Mouse (Mus musculus): ENCODE results near the gene Efcab1. TPM values are rescaled to one million over a fixed set of nuclear protein-coding genes. Genes with fewer than 3 reads are reported as not detected.

Gene Efcab1
- polyA plus RNA-seq, 1 experiment: not detected

DNA sequence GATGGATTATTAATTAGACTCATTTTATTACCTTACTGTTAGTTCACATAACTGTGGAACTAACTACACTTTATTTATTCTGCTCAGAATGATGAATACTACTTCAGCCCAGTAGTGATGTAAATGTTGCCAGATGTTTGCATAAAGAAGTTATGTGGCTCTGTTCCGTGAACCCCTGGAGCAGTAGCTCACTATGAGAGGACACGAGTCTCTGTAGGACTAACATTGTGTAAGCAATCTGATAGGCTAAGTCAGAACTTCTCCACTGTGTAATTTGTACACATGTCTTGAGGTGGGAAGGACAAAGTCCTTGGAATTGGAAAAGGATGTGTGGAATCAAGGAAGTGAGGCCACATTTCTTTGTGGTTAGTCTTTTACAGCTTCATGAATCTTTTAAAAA lies 45.5 kb downstream of the Efcab1 start:
- TF ChIP-seq TCF3 (IDR thresholded peaks at IDR 0.05; ENCODE audit: insufficient read length, low read depth) (no peak), E2F4 (IDR thresholded peaks at IDR 0.05; ENCODE audit: insufficient read depth) (no peak)
- Histone ChIP-seq H3K36me3 (ENCODE audit: control insufficient read depth, insufficient read depth) (no peaks in the 10 kb centered on the region), H3ac (ENCODE audit: control insufficient read depth, insufficient read length) (no peak overlapping the region), H3K4me2 (ENCODE audit: low read depth) (no peak overlapping the region), H3K4me3 (no peak overlapping the region), H3K27me3 (ENCODE audit: control insufficient read depth, insufficient read depth, insufficient read length) (no peaks in the 10 kb centered on the region), H3K79me2 (ENCODE audit: control insufficient read depth, insufficient read depth) (no peaks in the 10 kb centered on the region)

DNA sequence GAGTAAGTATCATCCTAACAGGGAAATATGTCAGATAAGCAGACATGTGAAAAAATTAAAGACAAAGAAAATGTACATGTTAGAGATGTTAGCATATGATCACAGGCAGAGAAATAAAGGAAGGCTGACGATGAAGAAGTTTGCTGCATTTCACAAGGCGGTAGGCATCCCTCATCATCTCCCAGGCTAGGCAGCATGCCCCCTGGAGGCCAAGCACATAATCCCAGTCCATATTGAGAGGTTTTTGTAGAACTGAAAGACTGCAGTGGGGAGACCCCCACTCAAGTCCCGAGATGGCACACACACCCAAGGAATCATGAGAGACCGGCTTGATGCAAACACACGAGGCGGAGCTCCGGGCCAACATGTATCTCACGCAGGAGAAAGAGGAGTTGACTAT lies 53.3 kb downstream of the Efcab1 start:
- H3ac ChIP-seq (ENCODE audit: control insufficient read depth, insufficient read length): no peak overlapping the region
- H3K36me3 ChIP-seq (ENCODE audit: control insufficient read depth, insufficient read depth): no peaks in the 10 kb centered on the region
- no peaks in the 10 kb centered on the region for H3K79me2 ChIP-seq (ENCODE audit: control insufficient read depth, insufficient read depth)
- TF ChIP-seq E2F4 (IDR thresholded peaks at IDR 0.05; ENCODE audit: insufficient read depth) (no peak), TCF12 (IDR thresholded peaks at IDR 0.05; ENCODE audit: insufficient read depth, poor library complexity, severe bottlenecking) (no peak), SRF (IDR thresholded peaks at IDR 0.05; ENCODE audit: control insufficient read depth, insufficient read length, low read depth) (no peak), POLR2A (IDR thresholded peaks at IDR 0.05; ENCODE audit: insufficient read length, low read depth) (no peak), POLR2AphosphoS2 (IDR thresholded peaks at IDR 0.05; ENCODE audit: insufficient read length, low read depth) (no peak), MYOG (IDR thresholded peaks at IDR 0.05; ENCODE audit: control insufficient read depth in 1 of 3, insufficient read depth in 1 of 3, insufficient read length in 2 of 3, low read depth in 2 of 3) (no peak), REST (IDR thresholded peaks at IDR 0.05; ENCODE audit: insufficient read depth, insufficient read length) (no peak), USF1 (IDR thresholded peaks at IDR 0.05; ENCODE audit: low read depth) (no peak), TCF3 (IDR thresholded peaks at IDR 0.05; ENCODE audit: insufficient read length, low read depth) (no peak), MYOD1 (IDR thresholded peaks at IDR 0.05; ENCODE audit: control insufficient read depth in 1 of 3, insufficient read length in 2 of 3, low read depth in 2 of 3) (no peak), CEBPB (IDR thresholded peaks at IDR 0.05; ENCODE audit: insufficient read depth, poor library complexity, severe bottlenecking) (no peak), MAX (IDR thresholded peaks at IDR 0.05; ENCODE audit: low read depth) (no peak)
- no peak overlapping the region for H3K4me2 ChIP-seq (ENCODE audit: low read depth)
- H3K4me3 ChIP-seq: no peak overlapping the region
- no peaks in the 10 kb centered on the region for H3K27me3 ChIP-seq (ENCODE audit: control insufficient read depth, insufficient read depth, insufficient read length)

DNA sequence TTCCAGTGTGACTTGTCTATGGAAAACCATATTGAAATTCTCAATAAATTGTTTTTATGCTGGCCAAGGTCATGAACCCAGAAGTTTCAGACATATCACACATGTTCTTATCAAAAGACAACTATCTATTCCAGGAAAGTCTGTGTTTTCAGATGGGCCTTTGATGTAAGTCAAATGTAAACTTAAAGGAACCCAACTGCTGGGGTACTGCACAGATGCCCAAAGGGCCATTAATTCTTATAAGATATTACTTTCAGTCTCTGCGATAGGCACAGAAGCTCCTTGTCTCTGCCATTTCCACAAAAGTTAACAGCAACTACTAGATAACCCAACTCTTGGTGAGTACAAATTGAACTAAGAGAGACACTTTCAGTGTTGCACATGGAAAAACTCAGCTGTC lies 67.3 kb downstream of the Efcab1 start:
- Histone ChIP-seq H3K36me3 (ENCODE audit: control insufficient read depth, insufficient read depth) (no peaks in the 10 kb centered on the region), H3K27me3 (ENCODE audit: control insufficient read depth, insufficient read depth, insufficient read length) (no peaks in the 10 kb centered on the region), H3K79me2 (ENCODE audit: control insufficient read depth, insufficient read depth) (no peaks in the 10 kb centered on the region), H3K4me3 (no peak overlapping the region), H3ac (ENCODE audit: control insufficient read depth, insufficient read length) (no peak overlapping the region), H3K4me2 (ENCODE audit: low read depth) (no peak overlapping the region)
- no peak for TF ChIP-seq USF1 (IDR thresholded peaks at IDR 0.05; ENCODE audit: low read depth)
- no peak for TF ChIP-seq MYOD1 (IDR thresholded peaks at IDR 0.05; ENCODE audit: control insufficient read depth in 1 of 3, insufficient read length in 2 of 3, low read depth in 2 of 3)
- TF ChIP-seq CEBPB (IDR thresholded peaks at IDR 0.05; ENCODE audit: insufficient read depth, poor library complexity, severe bottlenecking): no peak
- no peak for TF ChIP-seq E2F4 (IDR thresholded peaks at IDR 0.05; ENCODE audit: insufficient read depth)
- no peak for TF ChIP-seq MAX (IDR thresholded peaks at IDR 0.05; ENCODE audit: low read depth)
- TF ChIP-seq REST (IDR thresholded peaks at IDR 0.05; ENCODE audit: insufficient read depth, insufficient read length): no peak
- TF ChIP-seq POLR2AphosphoS2 (IDR thresholded peaks at IDR 0.05; ENCODE audit: insufficient read length, low read depth): no peak
- TF ChIP-seq SRF (IDR thresholded peaks at IDR 0.05; ENCODE audit: control insufficient read depth, insufficient read length, low read depth): no peak
- no peak for TF ChIP-seq TCF12 (IDR thresholded peaks at IDR 0.05; ENCODE audit: insufficient read depth, poor library complexity, severe bottlenecking)
- no peak for TF ChIP-seq TCF3 (IDR thresholded peaks at IDR 0.05; ENCODE audit: insufficient read length, low read depth)
- TF ChIP-seq POLR2A (IDR thresholded peaks at IDR 0.05; ENCODE audit: insufficient read length, low read depth): no peak
- no peak for TF ChIP-seq MYOG (IDR thresholded peaks at IDR 0.05; ENCODE audit: control insufficient read depth in 1 of 3, insufficient read depth in 1 of 3, insufficient read length in 2 of 3, low read depth in 2 of 3)

GRCm38 (mm10) chr16:14979228-14979627 lies 72.8 kb downstream of the Efcab1 start:
- Histone ChIP-seq H3K36me3 (ENCODE audit: control insufficient read depth, insufficient read depth) (no peaks in the 10 kb centered on the region), H3K4me2 (ENCODE audit: low read depth) (no peak overlapping the region), H3K27me3 (ENCODE audit: control insufficient read depth, insufficient read depth, insufficient read length) (no peaks in the 10 kb centered on the region), H3K4me3 (no peak overlapping the region), H3K79me2 (ENCODE audit: control insufficient read depth, insufficient read depth) (no peaks in the 10 kb centered on the region), H3ac (ENCODE audit: control insufficient read depth, insufficient read length) (no peak overlapping the region)
- TF ChIP-seq REST (IDR thresholded peaks at IDR 0.05; ENCODE audit: insufficient read depth, insufficient read length) (no peak), POLR2A (IDR thresholded peaks at IDR 0.05; ENCODE audit: insufficient read length, low read depth) (no peak), POLR2AphosphoS2 (IDR thresholded peaks at IDR 0.05; ENCODE audit: insufficient read length, low read depth) (no peak), MYOG (IDR thresholded peaks at IDR 0.05; ENCODE audit: control insufficient read depth in 1 of 3, insufficient read depth in 1 of 3, insufficient read length in 2 of 3, low read depth in 2 of 3) (no peak), E2F4 (IDR thresholded peaks at IDR 0.05; ENCODE audit: insufficient read depth) (no peak), SRF (IDR thresholded peaks at IDR 0.05; ENCODE audit: control insufficient read depth, insufficient read length, low read depth) (no peak), MAX (IDR thresholded peaks at IDR 0.05; ENCODE audit: low read depth) (no peak), TCF12 (IDR thresholded peaks at IDR 0.05; ENCODE audit: insufficient read depth, poor library complexity, severe bottlenecking) (no peak), TCF3 (IDR thresholded peaks at IDR 0.05; ENCODE audit: insufficient read length, low read depth) (no peak), CEBPB (IDR thresholded peaks at IDR 0.05; ENCODE audit: insufficient read depth, poor library complexity, severe bottlenecking) (no peak), MYOD1 (IDR thresholded peaks at IDR 0.05; ENCODE audit: control insufficient read depth in 1 of 3, insufficient read length in 2 of 3, low read depth in 2 of 3) (no peak), USF1 (IDR thresholded peaks at IDR 0.05; ENCODE audit: low read depth) (no peak)

DNA sequence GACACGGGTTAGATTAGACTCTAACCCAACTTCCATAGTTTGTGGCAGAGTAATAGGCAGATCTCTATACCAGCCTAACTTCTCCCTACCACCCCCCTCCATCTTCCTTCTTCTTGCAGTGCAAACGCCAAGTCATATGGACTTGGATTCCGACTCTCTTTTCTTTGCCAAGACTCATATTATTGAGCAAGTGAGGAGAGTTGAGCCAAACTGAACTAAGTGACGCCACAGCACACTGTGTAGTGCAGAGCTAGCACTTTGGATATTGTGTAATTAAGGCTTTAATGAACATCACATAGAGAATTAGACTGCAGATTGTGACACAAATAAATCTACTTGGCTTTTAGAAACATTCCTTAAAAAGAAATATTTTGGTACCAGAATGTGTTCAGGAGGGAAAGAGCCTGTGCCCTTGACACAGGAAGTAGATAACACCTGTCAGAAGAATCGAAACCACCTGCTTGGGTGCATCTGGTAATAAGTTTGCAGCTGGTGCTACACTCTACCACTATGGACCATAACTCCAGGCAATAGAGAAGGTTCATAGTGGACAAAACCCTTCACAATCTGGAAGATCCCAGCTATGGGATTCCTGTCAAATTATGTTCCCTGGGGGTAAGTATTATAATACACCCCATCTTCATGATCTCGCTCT lies 83.3 kb downstream of the Efcab1 start:
- Histone ChIP-seq H3K79me2 (ENCODE audit: control insufficient read depth, insufficient read depth) (no peaks in the 10 kb centered on the region), H3K4me2 (ENCODE audit: low read depth) (no peak overlapping the region), H3K27me3 (ENCODE audit: control insufficient read depth, insufficient read depth, insufficient read length) (no peaks in the 10 kb centered on the region), H3K4me3 (no peak overlapping the region), H3ac (ENCODE audit: control insufficient read depth, insufficient read length) (no peak overlapping the region), H3K36me3 (ENCODE audit: control insufficient read depth, insufficient read depth) (no peaks in the 10 kb centered on the region)
- no peak for TF ChIP-seq POLR2A (IDR thresholded peaks at IDR 0.05; ENCODE audit: insufficient read length, low read depth)
- no peak for TF ChIP-seq REST (IDR thresholded peaks at IDR 0.05; ENCODE audit: insufficient read depth, insufficient read length)
- TF ChIP-seq MYOD1 (IDR thresholded peaks at IDR 0.05; ENCODE audit: control insufficient read depth in 1 of 3, insufficient read length in 2 of 3, low read depth in 2 of 3): no peak

Measured in myocyte (in vitro differentiated cells).